Mouse (Mus musculus): ENCODE data around the gene Paqr7. TPM values are rescaled to one million over a fixed set of nuclear protein-coding genes. Genes with fewer than 3 reads are reported as not detected.

Paqr7 gene
- polyA plus RNA-seq, 1 experiment from 2014 or later: 70.3 TPM

DNA sequence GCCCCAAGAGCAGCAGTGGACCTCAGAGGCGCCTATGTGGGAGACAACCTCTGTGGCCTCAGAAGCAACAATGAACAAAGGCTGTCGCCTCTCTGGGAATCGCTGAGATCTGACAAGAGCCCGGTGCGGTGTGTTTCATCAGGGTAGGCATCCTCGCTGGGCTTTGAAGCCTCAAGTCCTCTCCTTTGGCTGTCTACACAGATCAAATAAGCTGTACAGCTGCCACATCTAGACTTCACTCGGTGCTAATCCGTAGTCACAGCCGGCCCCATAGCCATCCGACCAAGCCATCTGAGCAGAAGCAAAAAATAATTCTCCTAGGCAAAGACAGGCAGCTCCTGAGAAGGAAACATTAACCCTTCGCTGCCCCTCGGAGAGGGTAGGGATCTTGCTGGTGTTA is 30.7 kb upstream of the Paqr7 start:
- no peak overlapping the region for H3K27ac ChIP-seq (ENCODE audit: low read depth, low read length)
- no peak overlapping the region for H3K9ac ChIP-seq (ENCODE audit: low read depth, low read length)
- no peaks in the 10 kb centered on the region for H3K36me3 ChIP-seq (ENCODE audit: control insufficient read depth, insufficient read depth)
- no peaks in the 10 kb centered on the region for H3K4me1 ChIP-seq (replicated peaks; ENCODE audit: control insufficient read depth, insufficient read depth, low read length)
- no peaks in the 10 kb centered on the region for H3K9me3 ChIP-seq (ENCODE audit: control insufficient read depth)
- TF ChIP-seq CTCF (IDR thresholded peaks at IDR 0.05; ENCODE audit: low read depth): no peak
- no peak for ATAC-seq
- 56% methylated on average over 12 of the region's 12 CpGs for WGBS
- H3K4me2 ChIP-seq (replicated peaks; ENCODE audit: low read depth): no peak overlapping the region
- no peaks in the 10 kb centered on the region for H3K27me3 ChIP-seq (replicated peaks; ENCODE audit: control insufficient read depth, insufficient read depth, low read length)
- H3K4me3 ChIP-seq (ENCODE audit: low read depth, low read length): no peak overlapping the region

DNA sequence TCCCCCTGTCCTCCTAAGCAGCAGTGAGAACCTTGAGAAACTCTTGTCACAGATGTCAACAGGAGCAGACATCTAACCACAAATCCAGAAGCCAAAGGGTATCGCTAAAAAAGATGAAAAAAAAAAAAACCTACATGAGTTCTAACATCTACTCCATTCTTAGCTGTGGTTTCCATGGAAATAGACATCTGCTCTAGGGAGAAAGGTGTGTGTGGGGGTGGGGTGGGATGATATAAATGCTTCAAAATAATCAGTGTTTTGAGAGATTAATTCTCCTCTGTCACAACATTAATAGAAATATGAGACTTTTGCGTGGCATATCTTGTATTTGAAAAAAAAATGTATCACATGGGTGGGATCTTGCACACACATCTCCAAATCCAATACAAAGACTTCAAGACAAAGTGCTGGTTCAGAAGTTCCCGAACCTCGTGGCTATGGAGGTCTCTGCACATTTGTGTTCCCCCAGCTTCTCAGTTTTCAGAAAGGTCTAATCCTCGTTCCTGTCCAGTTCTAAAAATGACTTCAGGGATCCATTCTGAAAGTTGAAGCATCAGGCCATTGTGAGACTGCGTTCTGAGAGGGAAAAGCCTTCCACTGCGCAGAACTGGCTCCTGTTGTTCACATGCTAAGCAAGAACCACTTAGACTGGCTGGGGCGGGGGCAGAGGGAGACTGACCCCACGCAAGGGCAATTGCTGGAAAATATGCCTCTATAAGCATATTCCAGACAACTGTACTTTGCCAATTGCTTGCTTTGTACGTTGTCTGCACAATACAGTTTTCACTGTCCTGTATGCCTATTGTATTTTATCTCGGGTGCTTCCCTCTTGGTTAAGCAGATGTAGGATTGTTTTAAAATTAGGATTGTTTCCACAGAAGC is 29.9 kb upstream of the Paqr7 start:
- no peaks in the 10 kb centered on the region for H3K9me3 ChIP-seq (ENCODE audit: control insufficient read depth)
- H3K9ac ChIP-seq (ENCODE audit: low read depth, low read length): no peak overlapping the region
- no peak for TF ChIP-seq CTCF (IDR thresholded peaks at IDR 0.05; ENCODE audit: low read depth)
- H3K4me2 ChIP-seq (replicated peaks; ENCODE audit: low read depth): peak overlapping the region; percentile 99; the same call in 1 of the 2 replicates
- H3K36me3 ChIP-seq (ENCODE audit: control insufficient read depth, insufficient read depth): 0 out of 2 replicates have a peak, but pooled peaks cover 5% of the 10 kb centered on the region
- H3K4me3 ChIP-seq (ENCODE audit: low read depth, low read length): no peak overlapping the region
- no peaks in the 10 kb centered on the region for H3K4me1 ChIP-seq (replicated peaks; ENCODE audit: control insufficient read depth, insufficient read depth, low read length)
- no peak overlapping the region for H3K27ac ChIP-seq (ENCODE audit: low read depth, low read length)
- WGBS: 69% methylated on average over 11 of the region's 11 CpGs
- ATAC-seq: no peak
- H3K27me3 ChIP-seq (replicated peaks; ENCODE audit: control insufficient read depth, insufficient read depth, low read length): no peaks in the 10 kb centered on the region

- no peaks in the 10 kb centered on the region for H3K9me3 ChIP-seq (ENCODE audit: control insufficient read depth)
- 0 out of 2 replicates have a peak overlapping the region, but pooled peaks have one; percentile 71 for H3K27ac ChIP-seq (ENCODE audit: low read depth, low read length)
- peak overlapping the region; percentile 77 for H3K9ac ChIP-seq (ENCODE audit: low read depth, low read length)
- ATAC-seq: peak; percentile 19
- H3K36me3 ChIP-seq (ENCODE audit: control insufficient read depth, insufficient read depth): 0 out of 2 replicates have a peak, but pooled peaks cover 5% of the 10 kb centered on the region
- H3K4me2 ChIP-seq (replicated peaks; ENCODE audit: low read depth): peak overlapping the region; percentile 99
- WGBS: under 1% methylated on average over 31 of the region's 31 CpGs
- no peaks in the 10 kb centered on the region for H3K27me3 ChIP-seq (replicated peaks; ENCODE audit: control insufficient read depth, insufficient read depth, low read length)
- no peaks in the 10 kb centered on the region for H3K4me1 ChIP-seq (replicated peaks; ENCODE audit: control insufficient read depth, insufficient read depth, low read length)
- peak overlapping the region; percentile 82 for H3K4me3 ChIP-seq (ENCODE audit: low read depth, low read length)
- no peak for TF ChIP-seq CTCF (IDR thresholded peaks at IDR 0.05; ENCODE audit: low read depth)
Observed at GRCm38 (mm10) chr4:134467435-134468214, 28.9 kb upstream of the Paqr7 start.

DNA sequence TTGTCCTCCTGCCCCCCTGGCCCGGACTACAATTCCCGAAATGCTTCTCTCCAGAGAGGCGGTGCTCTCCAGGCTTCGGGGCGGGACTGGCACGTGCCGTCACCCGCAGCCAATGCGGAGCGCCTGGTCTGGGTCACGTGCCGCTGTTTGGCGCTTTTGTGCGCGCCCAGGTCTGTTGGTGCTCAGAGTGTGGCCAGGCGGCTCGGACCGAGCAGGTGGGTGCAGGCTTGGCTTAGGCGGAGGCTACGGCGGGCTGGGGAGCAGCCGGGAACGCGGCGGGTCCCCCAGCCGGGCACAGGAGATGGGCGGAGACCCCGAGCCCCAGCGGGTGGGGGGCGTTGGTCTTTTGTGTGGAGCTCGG is 28.3 kb upstream of the Paqr7 start, which contains the start of gene Stmn1:
Gene Stmn1 (plus strand): TSS at position 106 of the 361 bp plus-strand sequence.
- Histone ChIP-seq H3K27ac (ENCODE audit: low read depth, low read length) (peak within 1 kb of the TSS; percentile 71), H3K9me3 (ENCODE audit: control insufficient read depth) (no peaks in the 10 kb centered on the region), H3K36me3 (ENCODE audit: control insufficient read depth, insufficient read depth) (0 out of 2 replicates have a peak, but pooled peaks cover 5% of the 10 kb centered on the region), H3K9ac (ENCODE audit: low read depth, low read length) (peak within 1 kb of the TSS; percentile 77), H3K27me3 (replicated peaks; ENCODE audit: control insufficient read depth, insufficient read depth, low read length) (no peaks in the 10 kb centered on the region), H3K4me3 (ENCODE audit: low read depth, low read length) (peak within 1 kb of the TSS; percentile 82), H3K4me1 (replicated peaks; ENCODE audit: control insufficient read depth, insufficient read depth, low read length) (no peaks in the 10 kb centered on the region), H3K4me2 (replicated peaks; ENCODE audit: low read depth) (peak within 1 kb of the TSS; percentile 99)
- ATAC-seq: peak; percentile 92
- under 1% methylated on average over 31 of the region's 31 CpGs for WGBS
- TF ChIP-seq CTCF (IDR thresholded peaks at IDR 0.05; ENCODE audit: low read depth): no peak

- peak overlapping the region; percentile 71 for H3K27ac ChIP-seq (ENCODE audit: low read depth, low read length)
Observed at GRCm38 (mm10) chr4:134468578-134469266, 27.8 kb upstream of the Paqr7 start.

More at GRCm38 (mm10) chr4:134468578-134469266, 27.8 kb upstream of the Paqr7 start:
- Histone ChIP-seq H3K9ac (ENCODE audit: low read depth, low read length) (peak overlapping the region; percentile 77), H3K36me3 (ENCODE audit: control insufficient read depth, insufficient read depth) (0 out of 2 replicates have a peak, but pooled peaks cover 5% of the 10 kb centered on the region), H3K4me1 (replicated peaks; ENCODE audit: control insufficient read depth, insufficient read depth, low read length) (no peaks in the 10 kb centered on the region), H3K9me3 (ENCODE audit: control insufficient read depth) (no peaks in the 10 kb centered on the region), H3K27me3 (replicated peaks; ENCODE audit: control insufficient read depth, insufficient read depth, low read length) (no peaks in the 10 kb centered on the region), H3K4me3 (ENCODE audit: low read depth, low read length) (peak overlapping the region; percentile 82), H3K4me2 (replicated peaks; ENCODE audit: low read depth) (peak overlapping the region; percentile 99)
- ATAC-seq: peak; percentile 86
- WGBS: under 1% methylated on average over 67 of the region's 68 CpGs
- TF ChIP-seq CTCF (IDR thresholded peaks at IDR 0.05; ENCODE audit: low read depth): no peak

All from intestine, postnatal 0 days (tissue).